Mouse (Mus musculus) thymus, postnatal 14 days (tissue): ENCODE measurements at regions not wholly inside any gene's neighbourhood (a gene's known extent, or its start where the extent isn't known, plus 50 kb on each side); places are given as distances from the start of the nearest gene placed in this dataset.
A peak's percentile ranks its signal among the peaks of the same experiment; 100 is the strongest.
"Not testable (repeated sequence)": the region's sequence is repeated elsewhere in the genome, so short reads cannot be mapped to it uniquely, and the experiment has no call there.

ENCODE experiments used
- DNase-seq: peaks from one replicate; pipeline ENCODE4 v3.0.0; 2021

- not testable (repeated sequence) for DNase-seq
These were observed 112.1 kb upstream of the Sipa1l1 start for GRCm38 (mm10) chr12:82056782-82057611.

- no peak for DNase-seq
These were observed 104.1 kb upstream of the Sipa1l1 start for GRCm38 (mm10) chr12:82064986-82065385.

- DNase-seq = peak; percentile 25
These were observed 102.3 kb upstream of the Sipa1l1 start for GRCm38 (mm10) chr12:82066860-82067259.

GRCm38 (mm10) chr12:82069621-82070020, 99.5 kb upstream of the Sipa1l1 start:
- no peak for DNase-seq

- DNase-seq = no peak
These were observed 96.2 kb upstream of the Sipa1l1 start for GRCm38 (mm10) chr12:82072810-82073465.

- DNase-seq = no peak
These were observed 93.5 kb upstream of the Sipa1l1 start for GRCm38 (mm10) chr12:82075479-82076221.

GRCm38 (mm10) chr12:82076766-82077165, 92.4 kb upstream of the Sipa1l1 start:
- no peak for DNase-seq

- no peak for DNase-seq
These were observed 91.2 kb upstream of the Sipa1l1 start for GRCm38 (mm10) chr12:82077945-82078344.

GRCm38 (mm10) chr12:82078740-82079139, 90.4 kb upstream of the Sipa1l1 start:
- no peak for DNase-seq

- DNase-seq = no peak
These were observed 88.8 kb upstream of the Sipa1l1 start for GRCm38 (mm10) chr12:82080196-82080880.

- peak; percentile 48 for DNase-seq
These were observed 86.5 kb upstream of the Sipa1l1 start for GRCm38 (mm10) chr12:82082596-82082995.

GRCm38 (mm10) chr12:82085771-82086400, 83.2 kb upstream of the Sipa1l1 start:
- DNase-seq = no peak

GRCm38 (mm10) chr12:82086441-82086840, 82.7 kb upstream of the Sipa1l1 start:
- no peak for DNase-seq

- DNase-seq = no peak
These were observed 79.8 kb upstream of the Sipa1l1 start for GRCm38 (mm10) chr12:82089288-82089687.

- no peak for DNase-seq
These were observed 75.8 kb upstream of the Sipa1l1 start for GRCm38 (mm10) chr12:82093317-82093716.

- DNase-seq = no peak
These were observed 73.7 kb upstream of the Sipa1l1 start for GRCm38 (mm10) chr12:82095396-82095795.

- no peak for DNase-seq
These were observed 72.0 kb upstream of the Sipa1l1 start for GRCm38 (mm10) chr12:82097126-82097525.

- DNase-seq = peak; percentile 16
These were observed 71.5 kb upstream of the Sipa1l1 start for GRCm38 (mm10) chr12:82097620-82098019.

- DNase-seq = no peak
These were observed 64.9 kb upstream of the Sipa1l1 start for GRCm38 (mm10) chr12:82104211-82104610.

- no peak for DNase-seq
These were observed 63.7 kb upstream of the Sipa1l1 start for GRCm38 (mm10) chr12:82105184-82106031.

- DNase-seq = no peak
These were observed 53.4 kb upstream of the Sipa1l1 start for GRCm38 (mm10) chr12:82115766-82116165.
